Mouse (Mus musculus): ENCODE measurements at regions not wholly inside any gene's neighbourhood (a gene's known extent, or its start where the extent isn't known, plus 50 kb on each side); places are given as distances from the start of the nearest gene placed in this dataset.

- Histone ChIP-seq H3K36me3 (replicated peaks) (no peaks in the 10 kb centered on the region), H3K4me1 (ENCODE audit: insufficient read depth, low read depth, low read length) (peaks cover 3% of the 10 kb centered on the region; the same call in 1 of the 2 replicates), H3K27me3 (ENCODE audit: insufficient read depth, low read length) (peaks cover 9% of the 10 kb centered on the region; the same call in 1 of the 2 replicates), H3K4me3 (ENCODE audit: low read depth, low read length) (no peak overlapping the region), H3K9me3 (replicated peaks) (no peaks in the 10 kb centered on the region)
- ATAC-seq (ENCODE audit: extremely low read depth, insufficient number of reproducible peaks, low FRiP score, poor library complexity, severe bottlenecking) (no peak), DNase-seq (ENCODE audit: low spot score) (no peak)
- TF ChIP-seq CTCF (IDR thresholded peaks at IDR 0.05; ENCODE audit: low read depth, low read length) (no peak), GATA2 (IDR thresholded peaks at IDR 0.05; ENCODE audit: borderline replicate concordance, low read depth, low read length) (no peak), POLR2AphosphoS5 (IDR thresholded peaks at IDR 0.05; ENCODE audit: insufficient replicate concordance, low read depth, low read length) (no peak), GATA1 (IDR thresholded peaks at IDR 0.05; ENCODE audit: borderline replicate concordance, low read length) (no peak), TAL1 (conservative IDR thresholded peaks at IDR 0.05; ENCODE audit: low read depth, low read length) (no peak)
Observed at GRCm38 (mm10) chr17:47317651-47318050, 51.0 kb upstream of the Mrps10 start.

DNA sequence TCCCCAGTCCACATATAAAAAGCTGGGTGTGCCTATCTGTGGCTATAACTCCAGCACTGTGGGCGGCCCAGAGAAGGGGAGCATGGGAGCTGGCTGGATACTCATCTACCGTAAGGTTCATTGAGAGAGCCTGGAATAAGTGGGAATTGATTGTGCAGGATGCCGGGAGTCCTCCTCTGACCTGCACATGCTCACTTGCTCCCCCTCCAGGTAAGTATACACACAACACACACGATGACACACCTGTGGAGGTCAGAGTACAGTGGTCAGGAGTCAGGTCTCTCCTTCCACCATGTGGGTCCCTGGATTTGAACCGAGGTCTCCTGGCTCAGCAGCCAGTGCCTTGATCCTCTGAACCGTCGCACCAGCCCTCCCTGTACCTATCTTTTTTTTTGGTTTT lies 55.5 kb upstream of the Mrps10 start:
- peaks cover 5% of the 10 kb centered on the region; the same call in 1 of the 2 replicates for H3K27me3 ChIP-seq (ENCODE audit: insufficient read depth, low read length)
- no peak overlapping the region for H3K4me3 ChIP-seq (ENCODE audit: low read depth, low read length)
- no peak for DNase-seq (ENCODE audit: low spot score)
- ATAC-seq (ENCODE audit: extremely low read depth, insufficient number of reproducible peaks, low FRiP score, poor library complexity, severe bottlenecking), result no peak
- TF ChIP-seq POLR2AphosphoS5 (IDR thresholded peaks at IDR 0.05; ENCODE audit: insufficient replicate concordance, low read depth, low read length) (no peak), GATA1 (IDR thresholded peaks at IDR 0.05; ENCODE audit: borderline replicate concordance, low read length) (no peak), GATA2 (IDR thresholded peaks at IDR 0.05; ENCODE audit: borderline replicate concordance, low read depth, low read length) (no peak), CTCF (IDR thresholded peaks at IDR 0.05; ENCODE audit: low read depth, low read length) (no peak), TAL1 (conservative IDR thresholded peaks at IDR 0.05; ENCODE audit: low read depth, low read length) (no peak)
- no peaks in the 10 kb centered on the region for H3K4me1 ChIP-seq (ENCODE audit: insufficient read depth, low read depth, low read length)
- H3K9me3 ChIP-seq (replicated peaks), result no peaks in the 10 kb centered on the region
- no peaks in the 10 kb centered on the region for H3K36me3 ChIP-seq (replicated peaks)

DNA sequence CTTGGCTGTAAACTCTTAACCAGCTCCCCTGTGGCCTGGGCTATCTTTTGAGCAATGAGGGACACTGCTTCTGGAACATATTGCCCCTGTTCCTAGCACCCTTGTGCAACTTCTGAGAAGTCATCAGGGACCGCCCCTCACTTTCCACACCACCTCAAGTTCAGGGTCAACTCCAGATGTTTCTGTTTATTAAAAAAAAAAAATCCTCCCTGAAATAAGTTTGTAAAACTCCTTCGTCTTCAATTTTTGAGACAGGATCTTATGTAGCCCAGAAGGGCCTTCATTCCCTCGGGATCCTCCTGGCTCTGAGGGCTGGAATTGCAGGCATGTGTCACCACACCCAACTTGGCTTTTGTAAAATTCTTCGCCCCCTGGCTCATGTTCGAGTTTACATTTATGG lies 57.4 kb upstream of the Mrps10 start:
- no peaks in the 10 kb centered on the region for H3K4me1 ChIP-seq (ENCODE audit: insufficient read depth, low read depth, low read length)
- TF ChIP-seq GATA1 (IDR thresholded peaks at IDR 0.05; ENCODE audit: borderline replicate concordance, low read length), result no peak
- no peaks in the 10 kb centered on the region for H3K9me3 ChIP-seq (replicated peaks)
- DNase-seq (ENCODE audit: low spot score) (no peak), ATAC-seq (ENCODE audit: extremely low read depth, insufficient number of reproducible peaks, low FRiP score, poor library complexity, severe bottlenecking) (no peak)
- no peak overlapping the region for H3K4me3 ChIP-seq (ENCODE audit: low read depth, low read length)
- H3K36me3 ChIP-seq (replicated peaks), result no peaks in the 10 kb centered on the region
- H3K27me3 ChIP-seq (ENCODE audit: insufficient read depth, low read length), result peaks cover 5% of the 10 kb centered on the region; the same call in 1 of the 2 replicates

DNA sequence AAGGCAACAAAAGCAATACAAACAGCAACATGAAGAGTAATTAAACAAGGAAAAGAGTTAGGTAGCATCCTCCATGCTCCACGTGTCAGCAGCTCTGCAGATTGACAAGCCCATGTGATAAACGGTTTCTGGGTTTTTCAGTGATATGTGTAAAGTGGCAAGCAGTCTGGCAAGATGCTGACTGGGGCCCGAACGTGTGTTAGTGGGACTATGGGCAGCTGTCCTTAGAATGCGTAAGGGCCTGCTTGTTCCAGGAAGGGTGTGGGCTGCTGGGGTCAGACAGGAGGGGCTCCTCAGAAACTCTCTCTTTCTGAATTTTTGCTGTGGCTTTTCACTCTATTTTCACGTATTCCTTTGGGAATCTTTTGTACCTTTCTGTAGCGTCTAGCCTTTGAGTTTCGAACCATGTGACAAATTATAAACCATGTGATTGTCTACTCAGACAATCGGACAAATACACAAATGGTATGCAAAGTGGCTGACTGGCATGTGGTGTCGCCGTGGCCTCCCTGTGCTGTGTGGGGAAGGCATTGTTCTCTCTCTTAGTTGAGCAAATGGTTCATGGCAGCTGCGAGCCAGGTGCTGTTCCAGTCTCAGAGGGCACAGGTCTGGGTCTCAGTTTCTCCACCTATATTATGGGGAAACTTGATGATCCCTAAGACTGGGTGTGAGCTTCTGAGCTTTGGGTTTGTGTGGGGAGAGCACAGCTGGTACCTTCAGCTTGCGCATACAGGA lies 62.5 kb upstream of the Mrps10 start:
- Histone ChIP-seq H3K9me3 (replicated peaks) (no peaks in the 10 kb centered on the region), H3K27me3 (ENCODE audit: insufficient read depth, low read length) (peaks cover 8% of the 10 kb centered on the region; the same call in 1 of the 2 replicates), H3K4me3 (ENCODE audit: low read depth, low read length) (no peak overlapping the region), H3K4me1 (ENCODE audit: insufficient read depth, low read depth, low read length) (no peaks in the 10 kb centered on the region), H3K36me3 (replicated peaks) (no peaks in the 10 kb centered on the region)
- TF ChIP-seq CTCF (IDR thresholded peaks at IDR 0.05; ENCODE audit: low read depth, low read length) (no peak), POLR2AphosphoS5 (IDR thresholded peaks at IDR 0.05; ENCODE audit: insufficient replicate concordance, low read depth, low read length) (no peak), GATA2 (IDR thresholded peaks at IDR 0.05; ENCODE audit: borderline replicate concordance, low read depth, low read length) (no peak), TAL1 (conservative IDR thresholded peaks at IDR 0.05; ENCODE audit: low read depth, low read length) (no peak), GATA1 (IDR thresholded peaks at IDR 0.05; ENCODE audit: borderline replicate concordance, low read length) (no peak)
- DNase-seq (ENCODE audit: low spot score) (no peak), ATAC-seq (ENCODE audit: extremely low read depth, insufficient number of reproducible peaks, low FRiP score, poor library complexity, severe bottlenecking) (no peak)

- H3K9me3 ChIP-seq (replicated peaks), result no peaks in the 10 kb centered on the region
- H3K36me3 ChIP-seq (replicated peaks), result no peaks in the 10 kb centered on the region
- H3K27me3 ChIP-seq (ENCODE audit: insufficient read depth, low read length), result peaks cover 8% of the 10 kb centered on the region; the same call in 1 of the 2 replicates
- no peak overlapping the region for H3K4me3 ChIP-seq (ENCODE audit: low read depth, low read length)
- ATAC-seq (ENCODE audit: extremely low read depth, insufficient number of reproducible peaks, low FRiP score, poor library complexity, severe bottlenecking), result no peak
- no peak for TF ChIP-seq GATA2 (IDR thresholded peaks at IDR 0.05; ENCODE audit: borderline replicate concordance, low read depth, low read length)
- TF ChIP-seq GATA1 (IDR thresholded peaks at IDR 0.05; ENCODE audit: borderline replicate concordance, low read length), result no peak
- DNase-seq (ENCODE audit: low spot score), result no peak
- H3K4me1 ChIP-seq (ENCODE audit: insufficient read depth, low read depth, low read length), result no peaks in the 10 kb centered on the region
Observed at GRCm38 (mm10) chr17:47304463-47305199, 64.1 kb upstream of the Mrps10 start.

GRCm38 (mm10) chr17:47303600-47303999 lies 65.1 kb upstream of the Mrps10 start:
- H3K27me3 ChIP-seq (ENCODE audit: insufficient read depth, low read length), result peaks cover 8% of the 10 kb centered on the region; the same call in 1 of the 2 replicates
- H3K4me3 ChIP-seq (ENCODE audit: low read depth, low read length), result no peak overlapping the region
- no peak for TF ChIP-seq POLR2AphosphoS5 (IDR thresholded peaks at IDR 0.05; ENCODE audit: insufficient replicate concordance, low read depth, low read length)
- TF ChIP-seq GATA2 (IDR thresholded peaks at IDR 0.05; ENCODE audit: borderline replicate concordance, low read depth, low read length), result no peak
- no peak for TF ChIP-seq TAL1 (conservative IDR thresholded peaks at IDR 0.05; ENCODE audit: low read depth, low read length)
- no peak for TF ChIP-seq GATA1 (IDR thresholded peaks at IDR 0.05; ENCODE audit: borderline replicate concordance, low read length)
- TF ChIP-seq CTCF (IDR thresholded peaks at IDR 0.05; ENCODE audit: low read depth, low read length), result no peak
- DNase-seq (ENCODE audit: low spot score) (no peak), ATAC-seq (ENCODE audit: extremely low read depth, insufficient number of reproducible peaks, low FRiP score, poor library complexity, severe bottlenecking) (no peak)
- no peaks in the 10 kb centered on the region for H3K9me3 ChIP-seq (replicated peaks)
- H3K36me3 ChIP-seq (replicated peaks), result no peaks in the 10 kb centered on the region
- H3K4me1 ChIP-seq (ENCODE audit: insufficient read depth, low read depth, low read length), result no peaks in the 10 kb centered on the region
